ENCODE assay signal across 9 mouse cellular contexts in genomic region chr11:20647902-20648625, GRCm38 (mm10).
DNase-seq lines count a peak whose midpoint lies in the region; ATAC-seq and TF ChIP-seq lines count a peak whose summit lies in the region.
"Had no signal": no experiment of that assay in that cellular context is flagged by ENCODE, and none has a peak within 500 bp of the region (broad histone marks: within the 10 kb centered on the region; RNA-seq: fewer than 3 reads in every experiment).

No protein-coding gene starts in this region.

- 0 out of 2 replicates have a peak overlapping the region, but pooled peaks have one; percentile 6 for H3K9ac ChIP-seq in heart, embryonic 11.5 days (ENCODE audit: low read depth, low read length)
- H3K9ac ChIP-seq in hindbrain, embryonic 13.5 days = peak overlapping the region; percentile 53
- H3K9ac ChIP-seq in liver, embryonic 12.5 days = no peak overlapping the region

- H3K4me3 ChIP-seq in heart, embryonic 11.5 days (ENCODE audit: low read depth, low read length) = no peak overlapping the region
- H3K4me3 ChIP-seq in hindbrain, embryonic 13.5 days = no peak overlapping the region
- no peak overlapping the region for H3K4me3 ChIP-seq in liver, embryonic 12.5 days
- H3K4me3 ChIP-seq in cerebellum, adult 2 months (replicated peaks; ENCODE audit: insufficient read depth, low read depth, low read length) = no peak overlapping the region

- no peaks in the 10 kb centered on the region for H3K27me3 ChIP-seq in heart, embryonic 11.5 days (ENCODE audit: control insufficient read depth, insufficient read depth, low read length)
- H3K27me3 ChIP-seq in hindbrain, embryonic 13.5 days = no peaks in the 10 kb centered on the region
- no peaks in the 10 kb centered on the region for H3K27me3 ChIP-seq in liver, embryonic 12.5 days (replicated peaks)
- no peaks in the 10 kb centered on the region for H3K27me3 ChIP-seq in cerebellum, adult 2 months (ENCODE audit: control insufficient read depth, insufficient read depth, low read length)

- TF ChIP-seq POLR2A in cerebellum, adult 2 months (IDR thresholded peaks at IDR 0.05; ENCODE audit: borderline replicate concordance, insufficient read depth, low read length) = no peak

- DNase-seq in heart, postnatal 36 days = no peak
- peak; percentile 76 for DNase-seq in adrenal gland, adult 2 months
- DNase-seq in c-Kit-positive CD71-positive TER-119-positive erythroid progenitor cells, embryonic 14.5 days (ENCODE audit: low spot score) = no peak
- no peak for DNase-seq in cerebellum, postnatal 36 days
- DNase-seq in cerebellum, adult 2 months = no peak

- intact Hi-C loops in heart, postnatal 36 days (cut with DNase I) = no loop called here

- H3K36me3 ChIP-seq in heart, embryonic 11.5 days (ENCODE audit: control insufficient read depth, insufficient read depth, low read length) = peaks cover 9% of the 10 kb centered on the region; the same call in 1 of the 2 replicates
- 0 out of 2 replicates have a peak, but pooled peaks cover 4% of the 10 kb centered on the region for H3K36me3 ChIP-seq in hindbrain, embryonic 13.5 days
- H3K36me3 ChIP-seq in liver, embryonic 12.5 days = peaks cover 53% of the 10 kb centered on the region

- TF ChIP-seq CTCF in cerebellum, adult 2 months (IDR thresholded peaks at IDR 0.05; ENCODE audit: borderline replicate concordance, insufficient read depth, low read depth, low read length) = no peak

- no peaks in the 10 kb centered on the region for H3K9me3 ChIP-seq in heart, embryonic 11.5 days (replicated peaks; ENCODE audit: control insufficient read depth, low read length)
- no peaks in the 10 kb centered on the region for H3K9me3 ChIP-seq in hindbrain, embryonic 13.5 days
- H3K9me3 ChIP-seq in liver, embryonic 12.5 days (replicated peaks) = no peaks in the 10 kb centered on the region
- H3K9me3 ChIP-seq: G1E had no signal

- 60% methylated on average over 19 of the region's 19 CpGs for WGBS in heart, embryonic 11.5 days (ENCODE audit: insufficient replicate concordance)
- 41% methylated on average over 19 of the region's 19 CpGs for WGBS in hindbrain, embryonic 13.5 days
- 71% methylated on average over 19 of the region's 19 CpGs for WGBS in liver, embryonic 12.5 days (ENCODE audit: insufficient replicate concordance)
- WGBS in cerebellum, adult 2 months = 55% methylated on average over 19 of the region's 19 CpGs

- no peak for ATAC-seq in heart, embryonic 11.5 days (replicated peaks; ENCODE audit: insufficient number of reproducible peaks, low FRiP score, low TSS enrichment)
- 0 out of 2 replicates have a peak, but pooled peaks have one; percentile 18 for ATAC-seq in hindbrain, embryonic 13.5 days (ENCODE audit: low FRiP score)
- ATAC-seq in liver, embryonic 12.5 days = 0 out of 2 replicates have a peak, but pooled peaks have one; percentile 33

- no peak overlapping the region for H3K4me2 ChIP-seq in heart, embryonic 11.5 days
- H3K4me2 ChIP-seq in hindbrain, embryonic 13.5 days = no peak overlapping the region
- no peak overlapping the region for H3K4me2 ChIP-seq in liver, embryonic 12.5 days

- H3K27ac ChIP-seq in heart, embryonic 11.5 days (ENCODE audit: low read depth, low read length) = no peak overlapping the region
- peak overlapping the region; percentile 37 for H3K27ac ChIP-seq in hindbrain, embryonic 13.5 days
- H3K27ac ChIP-seq in liver, embryonic 12.5 days = no peak overlapping the region
- no peak overlapping the region for H3K27ac ChIP-seq in cerebellum, adult 2 months (ENCODE audit: insufficient read depth, low read length)

- H3K4me1 ChIP-seq in heart, embryonic 11.5 days (ENCODE audit: control insufficient read depth, insufficient read depth, low read length) = peaks cover 45% of the 10 kb centered on the region
- peaks cover 68% of the 10 kb centered on the region for H3K4me1 ChIP-seq in hindbrain, embryonic 13.5 days (replicated peaks)
- peaks cover 34% of the 10 kb centered on the region for H3K4me1 ChIP-seq in liver, embryonic 12.5 days
- H3K4me1 ChIP-seq in cerebellum, adult 2 months (ENCODE audit: control insufficient read depth, insufficient read depth, low read length) = peaks cover 9% of the 10 kb centered on the region
